Mouse (Mus musculus) heart, adult 18-20 months (tissue): ENCODE results near the gene Zbtb20. TPM values are rescaled to one million over a fixed set of nuclear protein-coding genes. Genes with fewer than 3 reads are reported as not detected.

Experiments
- DNase-seq, 2 experiments: peaks; one replicate each; pipeline ENCODE4 v3.0.0; 2021 to 2022; ENCODE audit warnings: mixed read lengths in 1 of 2
- total RNA-seq, 2 experiments: library from RNA; stranded (reverse); gene quantifications; 2 replicates each; pipeline ENCODE4 v1.2.3; 2021

The Zbtb20 gene
- total RNA-seq, 2 experiments from 2014 or later, result 149 to 178 TPM

DNA sequence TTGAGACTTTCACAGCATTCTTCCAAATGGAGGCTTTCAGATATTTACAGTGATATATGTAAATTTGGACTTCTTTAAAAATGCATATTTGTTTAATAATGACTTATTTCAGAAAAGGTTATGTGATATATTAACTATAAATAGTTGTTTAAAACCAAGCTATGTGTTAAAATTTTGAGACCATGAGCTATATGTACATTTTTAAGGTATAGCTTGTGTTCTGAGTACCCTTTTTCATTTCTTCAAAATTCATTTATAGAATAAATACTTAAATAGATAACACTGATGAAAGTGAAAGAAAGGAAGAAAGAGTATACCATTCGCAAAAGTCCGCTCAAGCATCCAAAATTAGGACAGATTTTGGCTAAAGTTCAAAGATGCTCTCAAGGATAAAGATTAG lies 607.1 kb downstream of the Zbtb20 start:
- DNase-seq, result no peak

DNA sequence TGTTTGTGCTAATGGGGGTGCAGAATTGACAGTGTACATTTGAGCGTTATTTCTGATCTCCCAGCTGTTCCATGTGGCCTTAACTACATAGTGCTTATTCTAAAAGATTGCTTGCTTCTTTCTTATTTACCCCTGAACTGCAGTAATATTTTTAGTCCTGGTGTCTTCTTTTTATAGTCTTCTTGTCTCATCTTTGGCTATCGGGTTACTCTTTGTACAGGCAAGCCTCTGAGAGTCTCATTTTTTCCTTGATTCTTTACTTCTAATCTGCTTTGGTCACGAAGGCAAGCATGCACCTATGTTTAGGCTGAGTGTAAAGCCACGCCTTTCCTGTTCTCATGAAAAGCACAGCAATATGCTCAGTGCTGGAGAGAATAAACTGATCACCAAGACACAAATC lies 608.7 kb downstream of the Zbtb20 start:
- DNase-seq, result no peak

DNA sequence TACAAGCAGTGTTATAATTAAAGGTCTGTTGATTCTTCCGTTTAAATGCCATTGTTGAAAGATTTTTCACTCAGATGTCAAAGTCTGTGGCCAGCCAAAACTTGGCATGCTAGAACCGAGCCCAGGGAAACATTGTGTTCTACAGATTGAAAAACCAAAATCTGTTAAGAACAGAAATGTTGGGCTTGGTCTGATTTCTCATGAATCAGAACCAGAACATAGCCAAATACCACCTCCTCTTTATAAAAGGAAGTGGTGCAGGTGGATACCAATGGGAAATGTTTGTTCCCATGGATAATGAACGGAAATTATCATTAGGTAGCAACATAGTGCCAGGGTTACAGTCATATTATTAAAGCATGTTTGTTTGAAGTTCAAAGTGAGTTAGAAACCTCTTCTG lies 613.7 kb downstream of the Zbtb20 start:
- DNase-seq, result no peak

DNA sequence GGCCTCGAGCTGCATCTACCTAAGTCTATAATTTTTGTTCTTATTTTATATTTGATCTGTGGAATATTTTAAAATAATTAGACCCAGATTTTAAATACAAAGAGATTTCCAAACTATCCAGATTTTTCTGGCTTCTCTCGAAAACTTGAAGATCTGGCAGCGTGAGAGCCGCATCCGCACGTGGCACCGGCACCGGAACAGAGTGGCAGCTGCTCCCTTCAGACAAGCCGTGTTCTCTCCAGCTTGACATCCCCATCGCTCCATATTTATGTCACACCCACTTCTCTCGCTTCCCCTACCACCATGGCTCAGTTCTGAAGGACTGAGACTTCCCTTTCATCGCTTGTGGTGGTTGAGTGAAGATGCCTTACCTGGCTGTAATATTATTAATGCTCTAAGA lies 614.3 kb downstream of the Zbtb20 start:
- DNase-seq, result no peak

DNA sequence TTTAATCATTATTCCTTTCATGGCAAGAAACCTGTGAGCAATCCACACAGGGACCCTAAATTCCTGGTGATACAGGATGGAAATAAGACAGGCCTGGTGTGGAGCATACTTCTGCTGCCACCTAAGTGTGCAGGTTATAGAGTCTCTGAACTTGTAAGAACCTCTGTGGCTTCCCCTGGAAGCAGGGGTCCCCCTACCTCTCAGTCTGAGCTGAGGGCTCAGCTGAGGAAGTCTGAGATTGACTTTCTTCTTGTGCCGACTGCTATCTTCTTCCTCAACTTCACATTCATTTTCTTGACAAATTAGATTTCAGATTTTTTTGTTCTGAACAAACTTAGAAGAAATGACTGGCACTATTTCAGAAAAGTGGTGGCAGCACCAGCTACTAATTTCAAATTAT lies 617.2 kb downstream of the Zbtb20 start:
- no peak for DNase-seq

DNA sequence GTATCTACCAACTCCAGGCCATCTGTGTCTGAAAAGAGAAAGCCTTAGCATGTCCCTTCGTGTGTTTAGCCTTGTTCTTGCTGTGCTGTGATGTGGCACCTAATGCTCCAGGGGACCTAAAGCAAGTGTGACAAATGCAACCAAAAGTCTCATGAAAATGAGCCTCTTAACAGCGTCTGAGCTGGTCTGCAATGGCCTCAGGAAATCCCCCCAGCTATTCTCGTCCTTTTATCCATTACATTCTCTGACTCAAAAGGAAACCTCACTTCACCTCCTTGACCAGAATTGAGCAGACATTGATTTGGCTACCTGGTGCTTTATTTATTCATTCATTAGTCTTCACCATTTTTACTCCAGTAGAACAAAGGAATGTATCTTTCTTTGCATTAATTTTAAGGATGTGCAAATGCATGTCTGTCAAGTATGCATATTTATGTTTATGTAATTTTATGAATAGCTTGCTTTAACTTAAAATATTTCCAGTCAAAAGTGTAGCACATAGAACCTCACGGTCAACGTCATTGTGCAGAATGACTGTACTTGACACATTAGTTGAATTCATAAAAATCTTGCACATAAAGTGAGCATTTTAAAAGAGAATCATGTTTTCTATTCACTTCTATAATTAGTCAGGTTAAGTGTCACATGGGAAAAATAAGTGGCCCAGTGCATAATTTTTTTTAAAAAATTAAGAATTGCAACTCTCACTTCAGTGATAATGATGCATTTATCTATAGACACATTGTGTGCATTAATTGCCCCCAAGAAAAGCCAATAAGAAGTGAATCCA lies 618.1 kb downstream of the Zbtb20 start:
- DNase-seq, result no peak

DNA sequence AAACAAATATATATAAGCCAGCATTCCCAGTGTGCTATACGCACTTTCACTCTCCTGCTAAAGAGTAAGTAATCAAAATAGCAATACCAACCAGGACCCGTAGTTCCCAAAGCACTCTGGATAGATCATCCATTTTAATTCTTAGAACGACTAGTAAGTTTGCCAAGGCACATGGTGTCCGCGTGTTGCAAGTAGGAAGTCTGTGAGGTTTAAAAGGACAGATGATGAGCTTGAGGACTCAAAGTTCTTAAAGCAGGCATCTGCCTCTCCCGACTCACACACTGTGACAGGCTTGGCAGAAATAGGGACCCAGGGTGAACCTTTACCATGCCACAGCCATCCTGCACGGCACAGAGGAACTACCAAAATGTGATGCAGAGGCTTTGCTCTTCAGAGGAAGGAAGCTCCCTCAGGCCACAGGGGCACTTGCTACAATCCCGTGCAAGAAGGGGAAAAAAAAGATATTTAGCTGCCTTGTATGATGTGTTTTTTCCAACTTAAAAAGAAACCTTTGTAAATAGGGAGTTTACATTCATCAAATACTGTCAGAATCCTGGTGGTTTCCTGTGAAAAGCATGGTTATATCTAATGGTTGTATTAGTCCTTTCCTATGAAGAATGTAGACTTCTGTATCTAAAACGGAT lies 619.6 kb downstream of the Zbtb20 start:
- DNase-seq, result no peak

DNA sequence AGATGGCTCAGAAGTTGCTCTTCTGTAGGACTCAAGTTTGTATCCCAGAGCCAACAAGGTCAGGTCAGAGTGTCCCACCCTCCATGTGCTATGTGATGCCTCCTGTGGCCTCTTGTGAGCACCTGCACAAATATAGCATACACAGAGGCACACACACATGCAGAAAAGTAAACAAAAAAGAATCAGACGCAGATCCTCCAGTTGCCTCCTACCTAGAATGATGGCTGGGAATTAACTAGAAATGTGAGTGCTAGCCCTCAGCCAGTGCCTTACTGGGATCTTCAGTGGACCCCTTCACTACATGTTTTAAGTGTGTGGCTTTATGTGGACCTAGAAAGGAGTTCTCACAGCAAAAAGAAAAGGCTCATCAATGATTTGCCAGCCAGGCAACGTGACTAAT lies 621.4 kb downstream of the Zbtb20 start:
- no peak for DNase-seq

DNA sequence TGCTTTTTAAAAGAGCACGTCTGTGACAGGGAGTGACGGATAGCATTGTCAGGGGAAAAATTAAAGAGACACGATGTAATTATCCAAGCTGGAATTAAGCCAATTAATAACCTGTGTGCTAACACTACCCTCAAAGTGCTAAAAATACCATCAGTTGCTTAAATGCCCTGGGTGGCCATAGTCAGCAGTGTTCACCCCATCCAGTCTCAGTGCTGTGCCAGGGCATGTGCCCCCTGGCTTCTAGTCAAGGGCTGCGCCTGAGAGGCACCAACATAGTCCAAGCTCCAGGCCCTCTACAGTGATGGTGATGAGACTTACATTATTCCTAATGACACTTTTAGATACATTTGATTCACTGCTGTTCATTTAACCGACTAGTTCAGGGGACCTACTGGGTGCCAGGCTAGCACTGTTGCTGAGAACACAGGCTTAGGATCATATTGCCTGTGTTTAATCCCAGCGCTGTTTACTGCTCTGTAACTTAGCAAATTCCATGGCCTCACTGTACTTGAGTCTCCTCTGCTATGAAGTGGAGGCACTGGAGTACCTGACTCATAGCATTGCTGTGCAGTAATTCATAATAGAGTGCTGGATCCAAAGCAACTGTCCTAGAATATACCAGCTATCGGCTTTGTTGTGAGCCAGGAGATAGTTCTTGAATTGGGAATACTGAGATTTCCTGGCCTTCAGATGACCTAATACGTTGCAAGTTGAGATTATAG lies 624.6 kb downstream of the Zbtb20 start:
- peak; percentile 58 to 64 for DNase-seq

DNA sequence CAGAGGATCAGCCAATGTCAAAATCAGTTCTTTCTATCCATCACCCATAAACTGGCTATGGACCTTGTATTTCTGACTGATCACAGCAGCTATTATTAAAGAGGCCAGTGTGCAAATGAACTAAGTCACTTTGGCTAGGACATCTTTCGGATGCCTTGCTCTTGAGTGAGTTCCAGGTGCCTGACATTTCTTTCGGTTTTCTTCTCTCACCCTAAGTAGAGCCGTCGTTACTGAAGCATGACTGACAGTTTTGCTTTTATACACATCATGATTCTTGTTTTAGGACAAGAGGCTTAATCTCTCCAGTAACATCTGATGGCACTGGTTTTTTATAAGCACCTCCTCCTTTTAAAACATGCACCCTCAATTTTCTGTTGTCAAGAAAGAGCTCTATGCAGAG lies 625.6 kb downstream of the Zbtb20 start:
- no peak for DNase-seq

DNA sequence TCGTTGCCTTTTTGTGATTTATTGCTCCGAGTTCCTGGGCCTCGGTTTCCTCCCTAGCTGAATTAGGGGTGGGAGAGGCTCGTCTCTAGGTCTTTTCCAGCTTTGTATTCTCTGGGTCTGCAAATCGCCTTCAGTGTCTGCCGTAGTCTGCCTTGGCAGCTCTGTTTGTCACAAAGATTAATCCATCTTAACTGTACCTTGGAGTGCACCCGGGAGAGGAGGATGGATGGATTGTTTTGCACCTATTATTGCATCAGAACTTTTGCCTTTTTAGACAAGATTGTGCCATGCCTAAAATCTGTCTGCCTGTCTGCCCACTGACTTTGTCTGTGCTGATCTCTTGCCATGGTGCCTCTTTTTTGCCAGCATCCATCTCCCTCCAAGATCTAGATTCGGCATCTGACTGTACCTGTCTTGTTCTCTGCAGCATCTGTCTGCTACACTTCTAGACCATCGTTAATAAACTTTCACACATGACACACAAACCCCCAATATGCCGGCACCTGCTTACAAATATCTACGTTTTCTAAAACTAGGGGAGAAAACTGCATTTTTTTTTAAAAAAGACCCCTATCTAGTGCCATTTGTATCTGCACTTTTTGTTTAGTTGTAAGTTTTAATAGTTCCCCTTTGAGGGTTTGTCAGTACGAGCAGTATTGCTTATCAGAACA lies 626.8 kb downstream of the Zbtb20 start:
- DNase-seq, result no peak

DNA sequence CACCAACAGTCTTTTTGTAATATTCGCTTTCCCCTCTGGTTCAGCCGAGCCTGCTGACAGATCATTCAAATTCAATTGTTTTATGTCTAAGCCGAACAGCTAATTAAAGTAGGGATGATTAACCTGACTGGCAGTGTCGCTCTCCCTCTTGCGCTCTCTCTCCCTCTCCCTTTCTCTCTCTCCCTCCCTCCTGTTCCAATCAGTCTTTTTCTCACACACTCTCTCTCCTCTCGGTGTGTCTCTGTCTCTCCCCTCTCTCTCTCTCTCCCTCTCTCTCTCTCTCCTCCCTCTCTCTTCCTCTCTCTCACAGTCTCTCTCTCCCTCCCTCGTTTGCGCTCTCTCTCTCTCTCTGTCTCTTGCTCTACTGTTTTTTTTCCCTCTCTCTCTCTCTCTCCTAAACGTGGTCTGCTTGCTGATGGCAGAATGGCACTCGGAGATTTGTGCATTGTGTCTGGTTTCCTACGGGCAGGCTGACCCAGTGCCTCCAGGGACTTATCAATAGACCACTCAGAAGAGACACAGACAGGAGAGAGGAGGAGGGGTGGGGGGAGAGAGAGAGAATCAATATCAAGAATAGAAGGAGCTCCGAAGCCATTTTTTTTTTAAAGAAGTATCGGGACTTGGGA lies 627.4 kb downstream of the Zbtb20 start:
- DNase-seq, result peak in 1 of 2 experiments; percentile 56

DNA sequence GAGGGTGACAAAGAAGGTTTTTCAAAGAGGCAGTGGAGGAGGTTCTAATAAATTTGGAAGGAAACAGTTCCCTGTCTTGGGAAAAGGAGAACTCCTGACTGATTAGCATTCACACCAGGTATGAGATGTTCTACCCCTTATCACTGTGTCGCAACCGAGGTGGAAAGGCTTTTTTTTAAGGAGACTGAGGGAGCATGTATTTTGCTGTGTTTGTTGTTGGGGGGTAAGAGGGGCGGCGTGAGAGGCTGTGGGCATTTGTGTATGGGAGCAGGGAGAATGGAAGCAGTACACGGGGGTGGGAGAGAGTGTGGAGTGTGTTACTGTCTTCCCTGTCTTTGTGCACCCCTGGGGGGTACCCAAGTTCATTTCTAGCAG lies 627.9 kb downstream of the Zbtb20 start:
- DNase-seq, result peak in 1 of 2 experiments; percentile 62

DNA sequence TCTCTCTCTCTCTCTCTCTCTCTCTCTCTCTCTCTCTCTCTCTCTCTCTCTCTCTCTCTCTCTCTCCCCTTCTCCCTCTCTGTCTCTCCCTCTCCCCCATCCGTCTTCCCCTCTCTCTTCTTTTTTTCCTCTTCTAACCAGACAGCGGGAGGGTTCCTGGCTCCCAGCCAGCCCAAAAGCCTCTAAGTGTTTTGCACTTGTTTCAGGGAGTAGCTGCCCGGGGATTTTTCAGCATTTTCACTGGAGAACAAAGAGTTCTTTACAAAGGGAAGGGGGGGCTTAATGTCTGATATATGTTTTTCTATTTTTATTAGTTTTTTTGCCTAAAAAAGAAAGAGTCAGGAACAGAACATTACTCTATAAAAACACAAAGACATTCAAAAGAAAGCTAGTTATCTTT lies 628.5 kb downstream of the Zbtb20 start:
- DNase-seq, result peak; percentile 79 to 84

DNA sequence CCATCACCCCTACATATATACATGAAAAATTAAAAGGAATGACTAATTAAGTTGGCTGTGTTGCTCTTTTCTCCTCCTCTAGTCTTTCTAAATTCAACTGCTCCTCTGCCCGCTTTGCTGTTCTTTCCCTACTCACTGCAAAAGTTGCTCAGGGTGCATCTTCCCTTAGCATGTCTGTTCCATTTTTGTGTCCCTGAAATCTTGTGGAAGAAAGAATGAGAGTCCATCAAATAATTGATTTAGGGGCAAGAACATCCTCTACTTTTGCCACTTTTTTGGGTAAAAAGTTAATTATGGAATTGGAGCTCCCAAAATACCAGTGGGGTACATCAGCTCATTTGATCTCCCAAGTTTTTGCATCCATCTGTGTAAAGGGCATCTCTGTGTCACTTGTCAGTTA lies 628.9 kb downstream of the Zbtb20 start:
- no peak for DNase-seq

DNA sequence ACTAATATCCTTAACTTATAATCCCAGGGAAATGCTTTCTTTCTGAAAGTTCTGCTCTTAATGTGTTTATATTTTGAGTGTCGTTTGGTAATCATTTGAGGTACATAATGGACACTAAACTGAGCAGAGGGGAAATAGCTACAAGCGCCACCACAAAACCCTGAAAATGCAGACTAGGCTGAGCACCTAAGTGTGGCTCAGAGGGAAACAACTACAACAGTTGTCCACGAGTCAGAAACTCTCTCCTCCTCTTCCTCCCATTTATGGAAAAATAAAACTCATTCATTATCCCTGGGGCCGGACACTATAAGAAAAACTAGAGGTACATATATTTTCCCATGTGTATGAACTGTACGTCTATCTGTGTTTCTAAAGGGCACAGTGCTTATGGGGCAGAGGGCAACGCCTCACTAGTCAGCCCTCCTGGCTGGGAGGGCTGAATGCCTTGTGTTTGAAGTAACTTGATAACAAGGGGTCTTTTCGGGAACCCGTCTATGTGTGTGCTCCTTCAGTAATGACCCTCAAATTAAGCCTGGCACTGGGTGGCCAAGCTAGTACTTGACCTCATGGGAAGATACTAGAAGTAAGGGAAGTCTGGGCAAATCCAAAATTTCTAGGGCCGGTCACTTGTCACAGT lies 629.8 kb downstream of the Zbtb20 start:
- peak in 1 of 2 experiments; percentile 51 for DNase-seq

DNA sequence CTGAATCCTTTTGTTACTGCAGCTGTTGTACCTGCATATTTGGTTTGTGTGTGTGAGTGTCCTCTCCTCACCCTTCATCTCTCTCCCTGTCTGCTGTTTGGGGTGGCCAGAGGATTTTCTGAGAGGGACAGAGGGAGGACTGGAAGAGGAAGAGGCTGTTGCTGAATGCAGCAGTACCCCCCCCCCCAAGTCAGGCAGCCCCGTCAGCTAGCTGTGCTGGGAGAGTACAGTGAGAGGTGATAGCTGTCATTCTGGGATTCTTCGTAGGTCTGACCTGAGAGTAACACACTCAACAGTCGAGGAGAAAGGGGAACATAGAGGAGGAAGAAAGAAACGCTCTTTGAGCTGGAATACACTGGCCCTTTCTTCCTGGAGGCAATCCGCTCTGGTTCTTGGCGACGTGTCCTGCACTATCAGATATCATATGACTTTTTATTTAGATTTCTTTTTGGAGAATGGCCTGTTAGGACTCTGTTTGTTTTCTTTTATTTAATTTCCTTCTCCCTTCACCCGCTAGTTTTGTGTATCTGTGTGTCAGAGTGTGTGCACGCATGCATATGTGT lies 630.6 kb downstream of the Zbtb20 start:
- DNase-seq, result peak in 1 of 2 experiments; percentile 63

DNA sequence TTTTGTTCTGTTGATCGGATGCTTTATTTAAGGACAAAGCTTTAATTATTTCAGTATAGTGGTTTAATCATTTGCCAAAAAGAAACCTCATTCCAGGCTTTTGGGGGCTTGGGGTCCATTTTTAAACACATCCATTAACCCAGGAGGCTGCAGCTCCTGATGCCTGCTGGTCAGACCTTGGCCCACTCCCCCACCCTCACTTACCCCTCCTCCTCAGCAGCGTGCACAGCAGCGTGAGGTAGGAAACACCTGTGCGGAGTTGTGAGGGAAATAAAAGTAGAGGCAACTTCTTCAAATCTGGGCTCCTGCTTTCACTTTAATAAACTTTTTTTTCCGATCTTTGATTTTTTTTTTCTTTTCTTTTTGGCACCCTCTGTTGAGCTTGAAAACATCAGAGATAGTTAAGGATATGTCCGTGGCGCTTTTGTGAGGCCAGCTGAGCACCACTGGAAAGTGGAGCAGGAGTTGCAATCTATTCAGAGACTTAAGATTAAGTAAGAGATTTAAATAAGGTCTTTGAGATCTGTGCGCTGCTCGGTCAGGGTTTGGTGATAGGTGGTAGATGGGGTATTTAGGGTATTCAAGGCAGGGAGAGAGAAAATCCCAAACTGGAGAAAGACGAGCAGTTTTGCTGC lies 631.2 kb downstream of the Zbtb20 start:
- DNase-seq, result peak in 1 of 2 experiments; percentile 48

DNA sequence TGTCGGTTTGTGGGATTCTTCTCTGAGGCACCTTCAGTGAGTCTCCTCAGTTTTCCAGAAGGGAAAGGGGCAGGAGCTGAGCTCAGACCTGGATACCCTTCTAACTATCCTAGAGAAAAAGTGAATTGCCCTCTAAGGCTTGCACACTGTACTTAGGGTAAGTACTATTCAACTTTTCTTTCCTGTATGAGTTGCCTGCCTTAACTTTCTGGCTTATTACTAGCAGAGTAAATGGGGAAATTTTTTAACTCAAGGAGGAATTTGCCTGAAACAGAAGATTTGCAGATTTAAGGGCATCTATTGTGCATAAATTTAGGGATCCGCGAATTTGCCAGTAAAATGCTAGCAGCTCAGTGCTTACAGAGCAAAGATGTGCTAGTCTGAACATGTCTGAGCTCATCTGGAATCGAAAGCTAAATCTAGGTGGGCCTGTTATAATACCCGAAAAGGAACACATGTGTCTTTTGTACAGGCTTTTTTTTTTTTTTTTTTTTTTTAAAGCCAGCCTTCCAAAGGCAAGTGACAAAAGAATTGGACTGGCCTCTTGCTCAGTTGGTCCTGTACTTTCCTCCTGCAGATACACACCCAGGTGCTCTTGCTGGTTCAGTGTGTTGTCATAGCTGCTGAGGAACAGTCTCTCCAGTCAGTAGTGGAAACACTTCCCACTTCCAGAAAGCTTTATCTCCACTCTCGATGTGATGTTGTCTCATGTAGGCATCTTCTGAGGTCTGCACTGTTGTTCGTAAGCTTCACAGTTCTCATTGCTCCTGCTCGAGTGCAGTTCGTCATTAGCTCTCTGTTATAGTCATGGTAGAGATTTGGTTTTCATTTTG lies 632.7 kb downstream of the Zbtb20 start:
- DNase-seq, result no peak

DNA sequence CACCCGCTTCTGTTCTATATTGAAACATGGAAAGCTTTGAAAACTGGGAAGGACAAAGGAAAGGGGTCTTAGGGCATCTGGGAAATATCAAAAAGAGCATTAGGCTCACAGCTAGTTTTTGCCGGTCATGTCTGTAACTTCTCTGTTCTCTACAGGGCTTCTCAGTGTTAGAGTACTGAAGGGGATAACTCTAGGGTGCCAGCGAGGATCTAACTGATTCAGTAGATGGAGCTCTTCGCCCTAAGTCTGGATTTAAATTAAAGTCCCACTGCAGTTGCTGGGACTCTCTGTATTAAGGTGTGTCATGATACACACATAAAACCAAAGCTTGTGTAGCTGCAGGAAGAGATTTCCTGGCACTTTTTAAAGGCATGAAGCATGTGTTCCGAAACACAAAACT lies 634.8 kb downstream of the Zbtb20 start:
- no peak for DNase-seq
